Mouse (Mus musculus) midbrain, embryonic 12.5 days (tissue): ENCODE data around the gene Luc7l2. TPM values are rescaled to one million over a fixed set of nuclear protein-coding genes. Genes with fewer than 3 reads are reported as not detected.

Experiments
- ATAC-seq: fragments of 200-750 bp; cut with Nextera tagmentation; 2 replicates; pipeline ENCODE4 v1.8.0; 2017; ENCODE audit warnings: low read depth, moderate TSS enrichment, moderate library complexity; ENCODE audit not compliant: low FRiP score
- H3K27ac ChIP-seq: fragments of 300-500 bp; sonication (generic); replicated peaks from 2 replicates; pipeline ENCODE4 v1.5.1; 2016; ENCODE audit warnings: mild to moderate bottlenecking
- H3K27me3 ChIP-seq: fragments of 300-500 bp; sonication (generic); 2 replicates; pipeline ENCODE4 v1.6.1; 2016; ENCODE audit warnings: mild to moderate bottlenecking
- H3K36me3 ChIP-seq: fragments of 300-500 bp; sonication (generic); 2 replicates; pipeline ENCODE4 v1.6.1; 2016
- H3K4me1 ChIP-seq: fragments of 300-500 bp; sonication (generic); 2 replicates; pipeline ENCODE4 v1.6.1; 2016
- H3K4me2 ChIP-seq: fragments of 300-500 bp; sonication (generic); replicated peaks from 2 replicates; pipeline ENCODE4 v1.6.1; 2016; ENCODE audit warnings: mild to moderate bottlenecking, moderate library complexity
- H3K4me3 ChIP-seq: fragments of 300-500 bp; sonication (generic); 2 replicates; pipeline ENCODE4 v1.5.1; 2016; ENCODE audit warnings: mild to moderate bottlenecking
- H3K9ac ChIP-seq: fragments of 300-500 bp; sonication (generic); replicated peaks from 2 replicates; pipeline ENCODE4 v1.6.1; 2016; ENCODE audit warnings: mild to moderate bottlenecking, moderate library complexity
- H3K9me3 ChIP-seq: fragments of 300-500 bp; sonication (generic); 2 replicates; pipeline ENCODE4 v1.6.1; 2016; ENCODE audit warnings: mild to moderate bottlenecking
- WGBS: fragments of 180-500 bp; shearing (Covaris S2); methylation state at CpG from one replicate; pipeline ENCODE4 v1.1.7; 2016; 5-methylcytosine and 5-hydroxymethylcytosine counted together
- polyA plus RNA-seq: library from polyadenylated mRNA; unstranded; fragments of >200 nt; fragmentation: Nextera tagmentation; extraction: Ambion mirVana; gene quantifications from 2 replicates; pipeline ENCODE4 v1.2.1, GENCODE M21; 2016

Gene Luc7l2
- polyA plus RNA-seq, result 43.8 and 50.8 TPM in 2 replicates

DNA sequence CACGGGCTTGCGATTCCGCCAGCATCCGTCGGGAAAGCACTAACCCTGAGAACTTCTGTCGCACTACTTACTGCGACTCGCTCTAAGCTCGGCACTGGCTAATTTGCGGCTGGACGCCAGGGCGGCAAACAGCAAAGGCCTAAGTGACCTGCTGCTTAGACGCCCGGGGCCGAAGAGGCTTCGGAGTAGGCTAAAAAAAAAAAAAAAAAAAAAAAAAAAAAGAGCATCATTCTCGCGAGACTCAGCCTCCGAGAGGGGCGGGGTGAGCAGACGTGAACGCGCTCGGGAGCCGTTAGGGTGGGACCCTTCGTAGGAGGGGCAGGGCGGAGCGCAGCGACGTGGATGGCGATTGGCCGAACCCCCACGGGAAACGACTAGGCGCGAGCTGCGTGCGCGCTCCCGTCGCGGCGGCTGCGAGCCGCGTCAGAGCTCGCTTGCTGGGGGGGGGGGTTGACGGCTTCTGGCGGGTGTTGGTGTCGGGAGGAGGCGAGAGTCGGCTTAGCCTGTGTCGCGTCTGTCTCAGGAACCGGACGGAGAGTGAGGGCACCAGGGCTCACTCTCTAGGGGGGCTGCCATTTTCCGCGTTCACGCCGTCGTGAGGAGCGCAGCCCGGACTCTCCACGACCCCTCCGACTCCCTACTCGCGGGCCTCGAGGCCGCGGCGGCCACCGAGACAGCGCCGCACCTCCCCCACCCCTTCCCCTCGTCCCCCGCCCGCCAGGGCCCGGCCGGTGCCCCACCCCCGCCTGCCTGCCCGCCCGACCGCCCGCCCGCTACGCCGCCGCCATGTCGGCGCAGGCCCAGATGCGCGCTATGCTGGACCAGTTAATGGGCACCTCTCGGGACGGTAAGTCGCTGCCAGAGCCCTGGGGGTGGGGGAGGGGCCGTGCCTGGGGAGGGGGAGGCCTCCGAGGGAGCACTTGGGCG is at the start of gene Luc7l2:
Luc7l2 (plus strand) TSS at position 273 of the 927 bp plus-strand sequence.
- ATAC-seq, result peak; percentile 86
- peak within 1 kb of the TSS; percentile 90 for H3K9ac ChIP-seq
- no peaks in the 10 kb centered on the region for H3K9me3 ChIP-seq
- WGBS, result under 1% methylated on average over 95 of the region's 98 CpGs
- H3K4me2 ChIP-seq, result peak within 1 kb of the TSS; percentile 76
- H3K27ac ChIP-seq, result peak within 1 kb of the TSS; percentile 99
- H3K4me1 ChIP-seq, result peaks cover 14% of the 10 kb centered on the region
- H3K36me3 ChIP-seq, result 0 out of 2 replicates have a peak, but pooled peaks cover 8% of the 10 kb centered on the region
- H3K27me3 ChIP-seq, result no peaks in the 10 kb centered on the region
- peak within 1 kb of the TSS; percentile 78 for H3K4me3 ChIP-seq

DNA sequence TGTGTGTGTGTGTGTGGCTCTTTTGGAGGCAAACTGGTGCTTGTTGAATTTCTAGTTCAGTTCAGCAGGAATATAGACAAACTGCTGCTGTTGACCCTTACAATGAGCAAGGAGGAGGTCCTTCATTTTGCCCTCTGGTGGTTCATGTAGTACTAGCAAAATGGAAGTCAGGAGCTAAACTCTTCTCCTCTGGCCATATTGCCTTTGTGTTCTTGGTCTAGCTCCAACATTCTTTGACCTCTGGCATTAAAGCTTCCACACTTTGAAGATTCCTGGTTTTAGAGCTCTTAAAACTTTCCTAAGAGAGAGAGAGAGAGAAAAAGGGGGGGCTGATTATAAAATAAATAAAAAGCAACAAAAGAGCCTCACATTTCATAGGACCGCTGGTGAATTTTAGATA is 39.0 kb upstream of the Luc7l2 start:
- H3K4me1 ChIP-seq, result no peaks in the 10 kb centered on the region
- H3K4me2 ChIP-seq, result no peak overlapping the region
- no peak overlapping the region for H3K9ac ChIP-seq
- WGBS, result 93% methylated on average over 1 of the region's 1 CpGs
- no peaks in the 10 kb centered on the region for H3K27me3 ChIP-seq
- H3K9me3 ChIP-seq, result no peaks in the 10 kb centered on the region
- H3K27ac ChIP-seq, result no peak overlapping the region
- peaks cover 4% of the 10 kb centered on the region; the same call in 1 of the 2 replicates for H3K36me3 ChIP-seq
- ATAC-seq, result no peak
- H3K4me3 ChIP-seq, result no peak overlapping the region

DNA sequence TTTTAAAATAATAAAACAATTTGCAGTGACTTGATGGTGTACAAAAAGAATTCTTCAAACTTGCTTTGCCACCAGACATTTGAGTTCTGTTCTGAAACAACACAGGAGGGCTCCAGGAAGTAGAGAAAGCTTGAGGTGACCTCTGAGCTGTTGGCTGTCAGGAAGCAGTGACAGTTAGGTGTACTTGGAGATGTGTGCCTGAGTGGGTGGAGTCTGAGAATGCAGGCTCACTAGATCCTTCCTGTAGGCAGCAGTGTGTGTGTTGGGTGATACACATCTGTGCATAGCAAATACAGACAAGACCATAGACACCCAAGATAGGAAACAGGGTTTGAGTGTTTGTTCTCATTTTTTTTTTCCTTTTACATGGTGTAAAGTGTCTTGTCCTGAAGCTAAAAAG is 38.3 kb upstream of the Luc7l2 start:
- peaks cover 4% of the 10 kb centered on the region; the same call in 1 of the 2 replicates for H3K36me3 ChIP-seq
- ATAC-seq, result no peak

DNA sequence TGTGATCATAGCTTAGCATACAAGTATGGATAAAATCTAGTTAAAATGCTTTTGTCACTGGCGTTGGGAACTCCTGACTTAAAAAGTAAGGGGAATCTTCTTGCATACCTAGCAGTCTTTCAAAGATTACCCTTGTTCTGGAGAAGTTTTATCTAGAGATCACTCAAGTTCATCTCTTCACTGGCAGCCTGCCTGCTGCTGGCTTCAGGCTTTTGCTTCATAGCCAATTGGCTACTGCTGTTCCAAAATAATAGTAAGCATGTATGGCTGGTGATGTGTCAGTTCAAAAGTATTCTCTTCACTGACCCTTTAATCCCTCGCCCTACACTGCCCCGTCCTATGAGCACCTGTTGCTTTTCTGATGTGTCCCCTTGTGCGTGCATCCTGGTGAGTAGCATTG is 35.9 kb upstream of the Luc7l2 start:
- no peak overlapping the region for H3K9ac ChIP-seq
- no peak for ATAC-seq
- 0 out of 2 replicates have a peak, but pooled peaks cover 4% of the 10 kb centered on the region for H3K36me3 ChIP-seq
- H3K27me3 ChIP-seq, result no peaks in the 10 kb centered on the region
- H3K4me1 ChIP-seq, result no peaks in the 10 kb centered on the region
- no peak overlapping the region for H3K4me3 ChIP-seq
- 90% methylated on average over 4 of the region's 4 CpGs for WGBS
- no peak overlapping the region for H3K4me2 ChIP-seq
- H3K27ac ChIP-seq, result no peak overlapping the region
- no peaks in the 10 kb centered on the region for H3K9me3 ChIP-seq

More for the DNA sequence above, 38.3 kb upstream of the Luc7l2 start:
- no peak overlapping the region for H3K27ac ChIP-seq
- no peak overlapping the region for H3K4me3 ChIP-seq
- H3K9me3 ChIP-seq, result no peaks in the 10 kb centered on the region
- no peaks in the 10 kb centered on the region for H3K27me3 ChIP-seq
- H3K4me1 ChIP-seq, result no peaks in the 10 kb centered on the region
- no peak overlapping the region for H3K9ac ChIP-seq
- H3K4me2 ChIP-seq, result no peak overlapping the region

DNA sequence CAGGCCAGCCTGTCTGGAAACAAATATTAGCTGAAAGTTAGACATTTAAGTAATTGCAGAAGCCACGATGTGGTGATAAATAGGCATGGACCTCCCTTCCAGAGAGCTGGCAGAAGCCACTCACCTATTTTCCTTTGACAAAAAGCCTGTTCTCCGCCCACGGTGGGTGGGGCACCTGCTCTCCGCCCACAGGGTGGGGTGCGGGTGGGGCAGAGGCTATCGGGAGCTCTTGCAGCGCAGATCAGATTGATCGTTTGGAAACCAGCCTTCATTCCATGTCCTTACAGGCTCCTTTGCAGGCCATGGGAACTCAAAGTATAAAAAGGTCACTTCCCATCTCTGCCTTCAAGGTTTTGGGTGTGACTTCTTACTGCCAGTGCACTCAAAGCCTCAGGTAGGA is 27.3 kb upstream of the Luc7l2 start:
- no peak overlapping the region for H3K4me2 ChIP-seq
- ATAC-seq, result no peak

DNA sequence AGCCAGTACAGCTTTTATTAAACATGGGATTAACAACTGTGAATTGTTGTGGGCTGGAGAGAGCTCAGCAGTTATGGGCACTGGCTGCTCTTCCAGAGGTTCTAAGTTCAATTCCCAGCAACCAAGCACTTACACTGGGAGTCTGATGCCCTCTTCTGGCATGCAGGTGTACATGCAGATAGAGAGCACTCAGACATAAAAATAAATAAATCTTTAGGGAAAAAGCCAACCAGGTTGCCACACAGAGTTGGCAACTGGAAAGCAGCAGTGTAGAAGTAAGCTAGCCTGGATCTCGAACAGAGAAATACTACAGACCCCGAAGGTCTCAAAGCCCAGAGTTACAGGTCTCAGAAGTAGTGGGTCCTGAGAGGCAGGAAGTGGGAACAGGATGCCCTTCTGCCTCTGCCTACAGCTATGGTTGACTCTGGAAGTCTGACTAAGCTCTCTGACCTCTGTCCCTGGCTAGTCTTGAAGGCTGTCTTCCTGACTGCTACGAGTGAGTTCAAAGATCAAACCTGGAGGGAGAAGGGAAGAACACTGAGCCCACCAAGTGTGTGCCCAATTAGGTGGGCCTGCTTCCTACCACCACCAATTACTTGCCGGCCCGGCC is 19.8 kb upstream of the Luc7l2 start:
- no peak overlapping the region for H3K9ac ChIP-seq
- no peaks in the 10 kb centered on the region for H3K36me3 ChIP-seq
- no peak overlapping the region for H3K27ac ChIP-seq
- no peak overlapping the region for H3K4me2 ChIP-seq
- H3K4me3 ChIP-seq, result no peak overlapping the region
- no peaks in the 10 kb centered on the region for H3K27me3 ChIP-seq
- no peak for ATAC-seq
- H3K9me3 ChIP-seq, result no peaks in the 10 kb centered on the region
- 72% methylated on average over 5 of the region's 5 CpGs for WGBS
- no peaks in the 10 kb centered on the region for H3K4me1 ChIP-seq

More for the DNA sequence above, 27.3 kb upstream of the Luc7l2 start:
- Histone ChIP-seq H3K36me3 (0 out of 2 replicates have a peak, but pooled peaks cover 4% of the 10 kb centered on the region), H3K9ac (no peak overlapping the region), H3K4me3 (no peak overlapping the region), H3K27me3 (no peaks in the 10 kb centered on the region), H3K4me1 (no peaks in the 10 kb centered on the region), H3K27ac (no peak overlapping the region), H3K9me3 (no peaks in the 10 kb centered on the region)
- 34% methylated on average over 8 of the region's 8 CpGs for WGBS

DNA sequence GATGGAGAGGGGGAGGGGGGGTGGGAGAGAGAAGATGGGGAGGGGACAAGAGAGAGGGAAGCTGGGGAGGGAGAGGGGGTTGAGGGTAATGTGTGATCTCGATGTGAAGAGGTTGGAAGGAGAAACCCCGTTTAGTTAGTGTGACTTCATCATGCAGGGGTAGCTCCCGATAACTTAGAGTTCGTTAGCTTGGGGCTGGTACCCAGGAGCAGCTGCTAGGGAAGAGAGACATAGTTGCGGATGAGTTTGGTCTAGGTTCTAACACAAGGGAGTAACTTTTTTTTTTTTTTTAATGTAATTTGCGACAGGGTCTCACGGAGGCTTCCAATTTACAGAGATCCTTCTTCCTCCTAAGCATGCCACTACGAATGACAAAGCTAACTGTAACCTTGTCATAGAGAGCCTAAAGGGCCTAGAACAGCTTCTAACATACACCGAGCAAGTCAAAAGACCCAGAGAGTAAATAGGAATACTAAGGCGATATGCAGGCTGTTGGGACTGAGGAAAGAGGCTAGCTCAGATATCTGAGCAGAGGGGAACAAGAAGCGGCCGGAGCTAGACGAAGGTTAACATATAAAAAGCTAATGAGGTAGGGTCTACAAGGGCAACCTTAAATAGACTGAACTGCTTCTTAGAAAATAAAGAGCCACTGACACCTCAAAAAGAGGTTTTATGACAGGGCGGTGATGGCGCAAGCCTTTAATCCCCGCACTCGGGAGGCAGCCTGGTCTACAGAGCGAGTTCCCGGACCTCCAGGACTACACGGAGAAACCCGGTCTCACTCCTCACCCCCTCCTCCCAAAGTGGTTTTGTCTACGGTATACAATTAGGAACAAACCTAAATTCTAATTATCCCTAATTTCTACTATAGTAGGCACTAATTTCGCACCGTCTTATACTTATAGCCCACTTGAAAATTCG is 18.4 kb upstream of the Luc7l2 start:
- H3K4me2 ChIP-seq, result peak overlapping the region; percentile 78
- peak; percentile 24; the same call in 1 of the 2 replicates for ATAC-seq
- peak overlapping the region; percentile 84 for H3K4me3 ChIP-seq
- H3K36me3 ChIP-seq, result no peaks in the 10 kb centered on the region
- peak overlapping the region; percentile 95 for H3K27ac ChIP-seq
- no peaks in the 10 kb centered on the region for H3K4me1 ChIP-seq
- H3K27me3 ChIP-seq, result no peaks in the 10 kb centered on the region
- 10% methylated on average over 25 of the region's 25 CpGs for whole genome bisulfite sequencing
- H3K9me3 ChIP-seq, result no peaks in the 10 kb centered on the region
- peak overlapping the region; percentile 76 for H3K9ac ChIP-seq

DNA sequence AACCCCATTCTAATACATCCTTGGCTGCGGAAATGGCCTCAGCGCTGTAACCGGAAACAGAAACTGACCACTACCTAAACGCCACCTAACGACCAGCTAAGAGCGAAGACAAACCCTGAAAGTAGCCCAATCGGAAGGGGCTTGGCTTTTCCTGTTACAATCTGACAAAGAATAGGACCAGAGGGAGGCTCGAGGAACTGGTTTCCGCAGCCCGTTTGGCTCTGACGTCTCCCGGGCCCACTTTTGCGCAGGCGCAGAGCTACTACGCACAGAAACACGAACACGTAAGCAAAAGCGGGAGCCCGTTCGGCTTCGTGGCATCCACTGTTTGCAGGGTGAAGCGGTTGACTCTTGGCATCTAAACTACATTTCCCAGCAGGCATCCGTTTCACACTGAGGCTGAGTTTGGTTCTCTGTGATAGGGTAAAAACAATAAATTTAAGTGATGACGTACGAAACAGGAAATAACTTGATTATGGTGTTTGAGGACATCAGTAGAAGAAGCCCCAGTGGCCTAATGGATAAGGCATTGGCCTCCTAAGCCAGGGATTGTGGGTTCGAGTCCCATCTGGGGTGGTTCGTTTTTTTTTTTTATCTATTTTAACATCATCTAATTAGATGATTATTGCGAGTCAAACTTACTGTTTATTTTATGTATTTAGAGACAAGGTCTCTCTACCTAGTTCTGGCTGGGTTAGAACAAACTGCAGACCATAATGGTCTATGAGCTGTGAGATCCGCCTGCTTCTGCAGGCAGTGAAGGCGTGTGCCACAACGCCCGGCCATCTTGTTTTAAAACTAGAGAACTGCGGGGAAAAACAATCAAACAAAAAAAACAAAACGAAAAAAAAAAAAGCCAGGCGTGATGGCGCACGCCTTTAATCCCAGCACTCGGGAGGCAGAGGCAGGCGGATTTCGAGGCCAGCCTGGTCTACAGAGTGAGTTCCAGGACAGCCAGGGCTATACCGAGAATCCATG is 17.4 kb upstream of the Luc7l2 start, which contains the start of gene Fmc1:
Fmc1 (plus strand) TSS at position 75 of the 978 bp plus-strand sequence.
- H3K9ac ChIP-seq, result peak within 1 kb of the TSS; percentile 76
- H3K4me3 ChIP-seq, result peak within 1 kb of the TSS; percentile 84
- H3K27me3 ChIP-seq, result no peaks in the 10 kb centered on the region
- H3K4me1 ChIP-seq, result no peaks in the 10 kb centered on the region
- no peaks in the 10 kb centered on the region for H3K9me3 ChIP-seq
- ATAC-seq, result peak; percentile 90
- H3K36me3 ChIP-seq, result no peaks in the 10 kb centered on the region
- H3K4me2 ChIP-seq, result peak within 1 kb of the TSS; percentile 78
- WGBS, result 5% methylated on average over 41 of the region's 41 CpGs
- H3K27ac ChIP-seq, result peak within 1 kb of the TSS; percentile 95

DNA sequence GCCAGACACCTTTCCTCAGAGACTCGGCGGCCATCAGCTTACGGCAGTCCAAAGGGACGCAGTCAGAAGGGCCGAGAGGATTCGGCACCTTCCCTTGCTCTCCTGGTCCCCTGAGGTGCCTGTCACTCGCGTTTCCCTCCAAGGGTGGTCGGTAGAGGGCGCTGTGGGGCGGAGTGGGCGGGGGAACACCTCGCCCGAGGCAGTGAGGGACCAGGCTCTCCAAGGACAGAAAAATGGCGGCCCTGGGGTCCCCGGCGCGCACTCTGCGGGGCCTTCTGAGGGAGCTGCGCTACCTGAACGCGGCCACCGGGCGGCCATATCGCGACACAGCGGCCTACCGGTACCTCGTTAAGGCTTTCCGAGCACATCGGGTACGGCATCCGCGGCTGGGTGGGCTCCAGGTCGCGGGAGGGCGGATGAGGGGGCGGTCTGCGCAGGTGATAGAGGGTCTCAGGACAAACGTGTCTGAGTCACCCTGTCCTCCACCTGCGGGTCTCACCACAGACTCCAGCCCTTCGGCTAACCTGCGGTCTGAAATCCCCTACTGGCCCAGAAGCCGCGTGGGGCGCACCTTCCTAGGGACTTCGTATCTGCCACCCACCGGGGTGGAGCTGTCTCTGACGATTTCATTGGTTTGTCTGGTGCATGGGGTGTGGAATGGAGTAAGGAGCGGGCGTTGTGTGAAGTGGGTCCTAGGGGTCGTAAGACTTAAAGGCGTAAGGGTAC is 16.3 kb upstream of the Luc7l2 start:
- H3K36me3 ChIP-seq, result peaks cover 8% of the 10 kb centered on the region; the same call in 1 of the 2 replicates
- ATAC-seq, result peak; percentile 74
- H3K4me3 ChIP-seq, result peak overlapping the region; percentile 84
- peak overlapping the region; percentile 93 for H3K27ac ChIP-seq
- no peaks in the 10 kb centered on the region for H3K9me3 ChIP-seq
- WGBS, result under 1% methylated on average over 51 of the region's 53 CpGs
- no peaks in the 10 kb centered on the region for H3K4me1 ChIP-seq
- H3K9ac ChIP-seq, result peak overlapping the region; percentile 89
- peak overlapping the region; percentile 60 for H3K4me2 ChIP-seq
- H3K27me3 ChIP-seq, result no peaks in the 10 kb centered on the region

DNA sequence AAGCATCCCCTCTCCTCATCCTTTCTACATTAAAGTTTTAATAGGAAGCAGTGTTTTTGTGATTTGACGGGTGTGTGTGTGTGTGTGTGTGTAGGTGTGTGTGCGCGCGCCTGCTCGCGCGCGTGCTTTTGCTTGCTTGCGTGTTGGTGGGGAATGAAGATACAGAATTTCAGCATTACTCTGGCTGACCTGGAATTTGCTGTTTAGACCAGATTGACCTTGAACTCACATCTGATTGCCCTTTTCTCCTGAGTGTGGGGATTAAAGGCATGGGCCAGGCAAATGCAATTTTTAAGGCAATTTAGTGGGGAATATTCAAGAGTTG is 15.8 kb upstream of the Luc7l2 start:
- Histone ChIP-seq H3K4me2 (peak overlapping the region; percentile 60), H3K27ac (peak overlapping the region; percentile 93), H3K27me3 (no peaks in the 10 kb centered on the region), H3K4me3 (peak overlapping the region; percentile 84), H3K4me1 (no peaks in the 10 kb centered on the region), H3K9ac (peak overlapping the region; percentile 89), H3K9me3 (no peaks in the 10 kb centered on the region), H3K36me3 (peaks cover 9% of the 10 kb centered on the region; the same call in 1 of the 2 replicates)
- no peak for ATAC-seq
- 2% methylated on average over 9 of the region's 9 CpGs for WGBS
